Mouse (Mus musculus): Measurements from ENCODE around the gene Ezr.
"Not testable (repeated sequence)": the region's sequence is repeated elsewhere in the genome, so short reads cannot be mapped to it uniquely, and the experiment has no call there.

The Ezr gene

DNA sequence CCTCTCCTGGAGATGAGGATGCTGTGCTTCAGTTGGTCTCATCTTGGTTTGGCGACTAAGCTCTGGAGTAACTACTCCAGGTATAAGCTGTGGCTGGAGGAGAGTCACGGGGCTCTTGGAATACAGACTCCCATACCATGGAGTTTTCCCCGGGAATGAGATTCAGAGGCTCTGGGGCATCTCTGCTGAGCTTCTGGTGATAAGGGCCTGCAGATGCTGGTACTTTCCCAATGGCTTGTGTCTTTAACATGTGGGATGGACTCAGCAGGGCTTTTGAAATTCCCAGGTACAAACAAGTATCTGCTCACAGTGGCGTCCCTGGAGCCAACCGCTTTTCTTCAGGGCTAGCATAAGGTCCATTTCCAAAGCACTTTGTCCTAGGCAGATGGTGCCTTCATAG is 75.2 kb downstream of the Ezr start:
- DNase-seq (ENCODE audit: extremely low spot score) = not testable (repeated sequence)

DNA sequence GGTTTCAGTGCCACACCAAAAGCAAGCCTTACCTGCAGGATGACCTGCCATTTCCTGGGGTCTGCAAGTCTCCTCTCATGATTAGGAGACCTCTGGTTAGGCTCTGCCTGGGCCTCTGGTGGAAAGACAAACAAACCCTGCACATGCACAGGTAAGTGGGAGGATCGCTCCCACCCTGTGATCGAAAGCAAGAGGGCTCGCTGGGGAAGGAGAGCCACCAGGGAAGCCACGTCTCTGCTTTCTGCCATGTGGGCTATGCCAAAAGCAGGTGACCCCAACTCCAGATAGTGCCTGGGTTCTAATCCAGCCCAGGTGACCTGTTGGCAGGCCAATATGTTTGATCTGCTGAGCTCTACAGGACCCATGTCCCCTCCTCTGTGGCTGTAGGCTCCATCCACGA is 76.1 kb downstream of the Ezr start:
- DNase-seq (ENCODE audit: extremely low spot score) = not testable (repeated sequence)

DNA sequence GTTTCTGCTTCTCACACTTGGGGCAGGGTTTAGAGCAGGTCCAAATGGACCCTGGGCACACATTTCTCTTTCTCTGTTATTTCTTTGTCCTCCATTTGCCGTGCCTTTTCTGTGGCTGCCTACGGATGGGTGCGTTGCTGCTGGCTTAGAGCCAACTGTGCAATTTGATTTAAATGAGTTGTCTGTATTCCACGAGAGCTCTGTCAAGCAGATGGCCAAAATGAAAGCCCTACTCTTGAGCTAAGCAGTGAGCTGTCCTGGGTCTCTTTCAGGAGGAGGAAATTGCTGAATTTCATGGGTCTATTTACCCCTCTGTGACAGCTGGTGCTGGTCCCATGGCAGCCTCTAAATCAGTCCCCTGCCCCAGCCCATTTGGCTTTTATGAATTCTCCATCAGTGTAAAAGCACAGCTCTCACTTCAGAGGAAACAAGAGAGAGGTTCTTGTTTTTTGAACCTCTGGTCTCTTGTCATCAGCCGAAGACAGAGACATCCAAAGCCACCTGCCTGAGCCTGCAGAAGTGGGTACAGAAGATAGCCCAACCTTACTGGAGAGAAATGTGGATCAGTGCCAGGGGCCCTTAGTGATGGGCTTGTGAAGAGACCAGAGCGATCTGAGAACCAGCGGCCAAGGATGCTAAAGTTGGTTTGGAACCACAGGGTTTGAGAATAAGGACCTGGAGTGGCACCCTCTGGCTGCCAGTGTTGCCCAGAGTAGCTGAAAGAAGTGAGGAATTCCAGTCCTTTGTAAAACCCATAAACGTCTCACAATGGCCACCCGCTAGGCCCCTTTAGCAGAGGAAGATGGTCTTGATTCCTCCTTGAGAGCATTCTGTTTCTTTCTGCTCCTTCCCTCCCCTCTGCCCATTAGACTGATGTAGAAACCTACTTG is 79.0 kb downstream of the Ezr start:
- DNase-seq (ENCODE audit: extremely low spot score) = not testable (repeated sequence)

DNA sequence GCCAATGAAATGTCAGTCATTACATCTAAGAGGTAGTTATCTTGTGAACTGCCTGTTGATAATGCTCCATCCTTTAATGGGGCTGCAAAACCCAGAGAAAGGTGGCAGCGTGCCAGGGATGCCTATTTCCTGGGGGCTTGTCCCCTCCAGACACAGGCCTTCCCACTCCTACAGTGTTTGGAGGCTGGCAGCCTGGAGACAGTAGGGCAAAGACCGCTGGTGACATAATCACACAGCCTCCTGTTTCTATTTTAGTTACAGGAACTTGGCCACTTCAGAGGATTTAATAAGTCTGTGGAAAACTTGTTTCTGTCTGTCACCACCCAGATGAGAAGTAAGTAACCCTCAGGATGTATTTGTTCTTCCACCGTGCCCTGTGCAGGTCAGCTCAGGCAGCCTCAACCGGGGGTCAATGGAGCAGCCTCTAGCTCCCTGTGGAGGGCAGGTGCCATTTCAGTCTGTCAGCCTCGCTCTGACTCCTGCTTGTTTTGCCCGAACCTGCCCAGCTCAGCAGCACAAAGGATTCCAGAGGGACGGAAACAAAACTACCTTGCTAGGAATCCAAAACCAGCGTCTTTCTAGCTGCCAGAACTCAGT is 79.9 kb downstream of the Ezr start:
- not testable (repeated sequence) for DNase-seq (ENCODE audit: extremely low spot score)

DNA sequence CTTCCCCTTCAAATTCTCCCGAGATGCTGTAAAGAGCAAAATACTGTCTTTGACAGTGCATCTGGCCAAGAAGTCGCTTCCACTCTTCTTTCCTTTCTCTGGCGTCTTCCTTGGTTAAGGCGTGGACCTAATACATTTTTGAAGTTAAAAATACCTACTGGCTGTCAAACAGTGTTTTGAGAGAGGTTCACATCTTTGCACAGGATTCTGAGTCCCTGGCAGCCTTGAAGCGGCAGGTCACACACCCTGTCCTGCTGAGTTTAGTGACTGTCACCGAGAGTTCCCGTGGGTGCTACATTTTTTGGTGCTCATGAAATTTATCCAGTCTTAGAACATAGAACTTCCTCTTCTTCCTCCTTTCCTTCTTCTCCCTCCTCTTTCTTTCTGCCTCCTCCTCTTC is 82.5 kb downstream of the Ezr start:
- not testable (repeated sequence) for DNase-seq (ENCODE audit: extremely low spot score)

DNA sequence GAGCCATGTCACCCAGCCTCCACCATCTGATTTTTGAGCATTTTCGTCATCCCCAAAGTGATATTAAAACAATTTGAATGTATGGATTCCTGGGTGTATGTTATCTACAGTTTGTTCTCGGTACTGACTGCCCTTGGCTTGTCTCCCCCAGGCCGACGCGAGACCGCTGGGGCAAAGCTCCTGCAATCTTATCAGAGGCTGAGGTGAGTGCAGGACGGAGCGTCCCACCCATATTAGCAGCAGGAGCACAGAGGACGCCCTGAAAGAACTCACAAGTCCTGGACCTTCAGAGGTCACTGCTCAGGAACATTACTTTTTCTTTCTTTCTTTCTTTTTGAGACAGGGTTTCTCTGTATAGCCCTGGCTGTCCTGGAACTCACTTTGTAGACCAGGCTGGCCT is 83.1 kb downstream of the Ezr start:
- DNase-seq (ENCODE audit: extremely low spot score) = not testable (repeated sequence)

DNA sequence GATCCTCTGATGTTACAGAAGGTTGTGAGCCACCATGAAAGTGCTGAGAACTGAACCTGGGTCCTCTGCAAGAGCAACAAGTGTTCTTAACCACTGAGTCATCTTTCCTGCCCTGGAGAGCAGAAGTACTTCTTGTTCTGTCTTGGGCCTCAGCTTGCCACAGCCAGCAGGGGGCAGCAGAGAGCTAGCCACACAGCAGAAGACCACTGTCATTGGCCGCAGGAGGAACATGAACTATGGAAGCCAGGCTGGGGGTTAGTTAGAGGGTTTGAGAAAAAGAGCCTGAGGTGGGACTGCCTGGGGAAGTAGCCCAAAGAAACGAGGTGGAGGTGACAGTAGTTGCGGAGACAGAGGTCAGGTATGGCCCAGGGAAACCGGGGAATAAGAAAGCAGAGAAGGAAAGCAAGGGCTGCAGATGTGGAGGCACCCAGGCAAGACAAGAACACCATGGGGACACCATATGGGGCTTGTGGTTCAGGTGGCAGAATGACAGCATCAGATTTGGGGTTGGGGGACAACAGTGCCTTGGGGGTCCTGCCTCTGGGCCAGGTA is 85.3 kb downstream of the Ezr start:
- DNase-seq (ENCODE audit: extremely low spot score) = peak; percentile 6

DNA sequence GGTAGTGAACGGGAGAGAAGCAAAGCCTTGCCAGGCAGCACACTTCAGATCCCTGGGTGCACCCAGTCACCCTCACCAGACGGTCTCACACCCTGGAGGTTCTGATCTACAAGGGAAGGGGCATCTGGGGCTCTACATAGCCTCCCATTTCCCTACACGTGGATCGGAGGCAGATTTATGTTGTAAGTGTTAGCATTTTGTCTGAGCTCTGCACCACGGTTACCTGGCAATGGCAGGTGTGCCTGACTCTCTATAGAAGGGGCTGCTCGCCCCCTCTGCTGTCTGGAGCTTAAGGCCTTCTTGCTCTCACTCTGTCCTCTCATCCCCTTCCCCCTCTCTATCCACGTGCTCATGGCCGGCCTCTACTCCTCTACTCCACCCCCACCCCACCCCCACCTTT is 86.1 kb downstream of the Ezr start:
- DNase-seq (ENCODE audit: extremely low spot score) = not testable (repeated sequence)

DNA sequence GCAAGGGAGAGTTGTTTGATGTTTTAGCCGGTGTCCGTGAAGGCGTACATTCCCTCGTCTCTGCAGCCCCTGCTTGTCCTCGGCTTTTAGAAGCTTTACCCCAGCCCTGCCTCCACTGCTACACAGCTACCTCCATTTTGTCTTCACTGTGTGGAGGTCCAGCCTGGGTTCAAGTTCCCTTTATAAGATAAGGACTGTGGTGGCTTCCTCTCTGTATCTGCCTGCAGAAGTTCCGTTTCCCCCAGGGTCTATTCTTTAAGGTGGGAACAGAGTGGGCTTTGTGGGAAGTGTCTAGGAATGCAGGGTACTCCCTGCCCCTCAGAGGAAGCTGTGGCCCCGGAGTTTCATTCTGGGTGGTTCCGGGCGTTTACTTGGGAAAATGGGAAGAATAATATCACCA is 86.9 kb downstream of the Ezr start:
- not testable (repeated sequence) for DNase-seq (ENCODE audit: extremely low spot score)

DNA sequence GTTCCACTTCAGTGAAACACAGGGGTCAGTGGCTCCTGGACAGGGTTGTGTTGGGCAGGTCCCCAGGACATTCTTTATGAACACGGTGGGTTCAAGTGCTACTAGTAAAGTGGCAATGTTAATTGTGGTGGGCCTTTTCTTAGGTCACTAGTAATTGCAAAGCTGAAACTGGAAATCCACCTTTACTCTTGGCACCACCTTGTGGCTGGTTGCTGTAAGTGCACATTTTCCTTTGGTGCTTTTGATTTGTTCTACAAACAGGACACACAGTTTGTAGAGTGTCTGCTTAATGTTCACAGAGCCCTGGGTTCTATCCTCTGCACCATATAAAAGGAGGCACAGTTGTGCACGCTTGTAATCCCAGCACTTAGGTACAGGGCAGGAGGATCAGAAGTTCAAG is 91.0 kb downstream of the Ezr start:
- DNase-seq (ENCODE audit: extremely low spot score) = peak; percentile 32

DNA sequence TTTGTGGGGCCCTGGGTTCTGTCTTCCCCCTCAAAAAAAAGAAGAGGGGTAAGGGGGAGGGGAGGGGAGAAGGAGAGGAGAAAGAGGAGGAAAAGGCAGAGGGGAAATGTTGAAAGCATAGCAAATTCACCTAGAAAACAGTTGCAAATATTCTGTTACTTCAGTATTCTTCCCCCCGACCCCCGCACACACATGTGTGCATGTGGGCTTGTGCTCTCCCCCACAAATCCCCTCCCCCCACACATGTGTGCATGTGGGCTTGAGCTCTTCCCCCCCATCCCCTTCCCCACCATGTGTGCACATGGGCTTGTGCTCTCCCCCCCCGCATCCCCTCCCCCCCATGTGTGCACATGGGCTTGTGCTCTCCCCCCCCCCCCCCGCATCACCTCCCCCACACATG is 93.2 kb downstream of the Ezr start:
- not testable (repeated sequence) for DNase-seq (ENCODE audit: extremely low spot score)

All from embryo, embryonic 9.5 days (tissue).